Mouse (Mus musculus) layer of hippocampus, adult 2 months (tissue): ENCODE data around the gene Wfdc8. TPM values are rescaled to one million over a fixed set of nuclear protein-coding genes. Genes with fewer than 3 reads are reported as not detected.
"Not testable (repeated sequence)": the region's sequence is repeated elsewhere in the genome, so short reads cannot be mapped to it uniquely, and the experiment has no call there.

Source experiments
- DNase-seq, 2 experiments: peaks; one replicate each; pipeline ENCODE4 v3.0.0; 2022; ENCODE audit warnings: low spot score in 2 of 2
- H3K27ac ChIP-seq: fragments of 200-600 bp; 2 replicates; pipeline ENCODE4 v1.8.1; 2022
- H3K4me3 ChIP-seq: fragments of 200-600 bp; 2 replicates; pipeline ENCODE4 v1.8.1; 2022; ENCODE audit warnings: mild to moderate bottlenecking
- CTCF ChIP-seq: fragments of 200-600 bp; conservative IDR thresholded peaks from 2 replicates; pipeline ENCODE4 v1.8.1; 2022; ENCODE audit warnings: antibody characterized with exemption, mild to moderate bottlenecking, moderate library complexity
- long read RNA-seq, 2 experiments: library from polyadenylated mRNA; stranded (forward); transcript quantifications; one replicate each; pipeline ENCODE4 v2.0.0; 2021; ENCODE audit warnings: borderline mapping rate in 2 of 2
- total RNA-seq, 2 experiments: library from RNA; stranded (reverse); gene quantifications; 2 replicates each; pipeline ENCODE4 v1.2.3; 2021

Wfdc8 gene
- total RNA-seq, result not detected
- long read RNA-seq, experiment 1, result 0 reads
- long read RNA-seq, experiment 2, result 0 reads

GRCm38 (mm10) chr2:164613471-164613870 lies at the start of gene Wfdc8, which contains the start of gene Wfdc6b:
Gene Wfdc8, minus strand, starts transcription at chr2:164613626.
Gene Wfdc6b, plus strand, starts transcription at chr2:164613522.
- not testable (repeated sequence) for H3K27ac ChIP-seq, DNase-seq, H3K4me3 ChIP-seq

GRCm38 (mm10) chr2:164656483-164656882 lies 43.1 kb upstream of the Wfdc8 start, which contains the start of gene Wfdc9:
Gene Wfdc9, minus strand, starts transcription at chr2:164656583.
- Histone ChIP-seq H3K27ac (no peak within 1 kb of the TSS), H3K4me3 (no peak within 1 kb of the TSS)
- DNase-seq, result no peak
- TF ChIP-seq CTCF, result no peak

GRCm38 (mm10) chr2:164655858-164656257 lies 42.4 kb upstream of the Wfdc8 start, which contains the start of gene Wfdc10:
Gene Wfdc10, plus strand, starts transcription at chr2:164656046.
- peak; percentile 89 for TF ChIP-seq CTCF
- peak in 1 of 2 experiments; percentile 30 for DNase-seq
- Histone ChIP-seq H3K27ac (no peak within 1 kb of the TSS), H3K4me3 (no peak within 1 kb of the TSS)

GRCm38 (mm10) chr2:164641881-164642673 lies 28.7 kb upstream of the Wfdc8 start:
- Histone ChIP-seq H3K27ac (no peak overlapping the region), H3K4me3 (no peak overlapping the region)
- no peak for TF ChIP-seq CTCF
- peak in 1 of 2 experiments; percentile 21 for DNase-seq

GRCm38 (mm10) chr2:164641129-164641528 lies 27.7 kb upstream of the Wfdc8 start:
- TF ChIP-seq CTCF, result no peak
- H3K4me3 ChIP-seq, result no peak overlapping the region
- DNase-seq, result no peak
- H3K27ac ChIP-seq, result no peak overlapping the region

GRCm38 (mm10) chr2:164638696-164639095 lies 25.3 kb upstream of the Wfdc8 start, which contains the start of gene Wfdc16:
Gene Wfdc16, minus strand, starts transcription at chr2:164638796.
- Histone ChIP-seq H3K27ac (no peak within 1 kb of the TSS), H3K4me3 (no peak within 1 kb of the TSS)
- no peak for DNase-seq
- TF ChIP-seq CTCF, result no peak

- DNase-seq, result no peak
- peak; percentile 45 for TF ChIP-seq CTCF
- Histone ChIP-seq H3K4me3 (no peak overlapping the region), H3K27ac (no peak overlapping the region)
Observed at GRCm38 (mm10) chr2:164635266-164635665, 21.8 kb upstream of the Wfdc8 start.

- Histone ChIP-seq H3K27ac (no peak overlapping the region), H3K4me3 (no peak overlapping the region)
- no peak for DNase-seq
- TF ChIP-seq CTCF, result no peak; the same call in 1 of the 2 replicates
Observed at GRCm38 (mm10) chr2:164621775-164622174, 8.3 kb upstream of the Wfdc8 start.

- H3K27ac ChIP-seq, result no peak overlapping the region
- H3K4me3 ChIP-seq, result no peak overlapping the region
- no peak for DNase-seq
- TF ChIP-seq CTCF, result no peak
Observed at GRCm38 (mm10) chr2:164619050-164619449, 5.6 kb upstream of the Wfdc8 start.

- no peak overlapping the region for H3K27ac ChIP-seq
- no peak for DNase-seq
- no peak overlapping the region for H3K4me3 ChIP-seq
- no peak for TF ChIP-seq CTCF
Observed at GRCm38 (mm10) chr2:164615386-164615785, 2.0 kb upstream of the Wfdc8 start.

- no peak for DNase-seq
- H3K27ac ChIP-seq, result no peak overlapping the region
- no peak overlapping the region for H3K4me3 ChIP-seq
- no peak for TF ChIP-seq CTCF
Observed at GRCm38 (mm10) chr2:164608781-164609180, 4.6 kb downstream of the Wfdc8 start.

GRCm38 (mm10) chr2:164604411-164604810 lies 9.0 kb downstream of the Wfdc8 start:
- no peak for DNase-seq
- no peak overlapping the region for H3K4me3 ChIP-seq
- no peak overlapping the region for H3K27ac ChIP-seq
- no peak for TF ChIP-seq CTCF

GRCm38 (mm10) chr2:164603482-164603881 lies 9.9 kb downstream of the Wfdc8 start:
- no peak overlapping the region for H3K27ac ChIP-seq
- no peak overlapping the region for H3K4me3 ChIP-seq
- TF ChIP-seq CTCF, result peak; percentile 28
- no peak for DNase-seq

GRCm38 (mm10) chr2:164600179-164600578 lies 13.2 kb downstream of the Wfdc8 start:
- H3K27ac ChIP-seq, result no peak overlapping the region
- TF ChIP-seq CTCF, result peak; percentile 54

More at GRCm38 (mm10) chr2:164600179-164600578, 13.2 kb downstream of the Wfdc8 start:
- H3K4me3 ChIP-seq, result no peak overlapping the region
- DNase-seq, result no peak
